Mouse (Mus musculus) forebrain, embryonic 16.5 days (tissue): ENCODE data around the gene R3hdm1. TPM values are rescaled to one million over a fixed set of nuclear protein-coding genes. Genes with fewer than 3 reads are reported as not detected.

ENCODE experiments used
- ATAC-seq: fragments of 200-750 bp; cut with Nextera tagmentation; 2 replicates; pipeline ENCODE4 v1.8.0; 2017; ENCODE audit warnings: mild to moderate bottlenecking, moderate library complexity
- H3K27ac ChIP-seq: fragments of 300-500 bp; sonication (generic); 2 replicates; pipeline ENCODE4 v1.5.1; 2014; ENCODE audit warnings: low read length, control low read depth
- H3K27me3 ChIP-seq: fragments of 300-500 bp; sonication (generic); replicated peaks from 2 replicates; pipeline ENCODE4 v1.6.1; 2014; ENCODE audit warnings: low read length; ENCODE audit not compliant: control insufficient read depth, insufficient read depth
- H3K36me3 ChIP-seq: fragments of 300-500 bp; sonication (generic); 2 replicates; pipeline ENCODE4 v1.6.1; 2014; ENCODE audit not compliant: control insufficient read depth, insufficient read depth
- H3K4me1 ChIP-seq: fragments of 300-500 bp; sonication (generic); replicated peaks from 2 replicates; pipeline ENCODE4 v1.6.1; 2014; ENCODE audit warnings: low read length; ENCODE audit not compliant: control insufficient read depth, insufficient read depth
- H3K4me2 ChIP-seq: fragments of 300-500 bp; sonication (generic); 2 replicates; pipeline ENCODE4 v1.6.1; 2014; ENCODE audit warnings: mild to moderate bottlenecking, low read length, control low read depth
- H3K4me3 ChIP-seq: fragments of 300-500 bp; sonication (generic); replicated peaks from 2 replicates; pipeline ENCODE4 v1.5.1; 2014; ENCODE audit warnings: mild to moderate bottlenecking, low read length, control low read depth
- H3K9ac ChIP-seq: fragments of 300-500 bp; sonication (generic); replicated peaks from 2 replicates; pipeline ENCODE4 v1.6.1; 2014; ENCODE audit warnings: low read depth, low read length, control low read depth
- H3K9me3 ChIP-seq: fragments of 300-500 bp; sonication (generic); 2 replicates; pipeline ENCODE4 v1.6.1; 2016; ENCODE audit warnings: low read length; ENCODE audit not compliant: control insufficient read depth
- WGBS: fragments of 180-500 bp; shearing (Covaris S2); extraction: QIAGEN DNeasy Blood & Tissue Kit; methylation state at CpG from one replicate; pipeline ENCODE4 v1.1.7; 2014; 5-methylcytosine and 5-hydroxymethylcytosine counted together
- polyA plus RNA-seq: library from polyadenylated mRNA; unstranded; fragments of >200 nt; fragmentation: Nextera tagmentation; extraction: Ambion mirVana; gene quantifications from 2 replicates; pipeline ENCODE4 v1.2.1, GENCODE M21; 2015

R3hdm1 gene
- polyA plus RNA-seq, 1 experiment from 2014 or later: 109 TPM

DNA sequence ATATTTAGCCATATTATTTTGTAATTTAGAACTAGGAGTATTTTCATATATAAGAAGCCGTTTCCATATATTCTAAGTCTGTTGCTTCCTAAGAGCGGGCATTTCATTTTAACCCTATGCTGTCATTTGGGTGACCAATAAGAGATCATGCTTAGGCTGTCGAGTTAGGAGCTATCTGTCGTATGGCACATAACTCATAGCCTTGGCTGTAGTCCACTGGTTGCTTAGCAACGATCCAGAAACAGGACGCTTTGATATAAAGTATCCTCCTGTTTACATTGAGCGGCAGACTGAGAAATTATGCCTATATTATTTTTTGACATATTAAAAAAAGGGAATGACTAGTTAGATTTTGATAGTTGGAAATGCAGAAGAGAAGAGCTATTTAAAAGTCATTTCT, 89.3 kb downstream of the R3hdm1 start:
- no peak for ATAC-seq
- Histone ChIP-seq H3K4me2 (no peak overlapping the region), H3K27ac (no peak overlapping the region), H3K9ac (no peak overlapping the region), H3K4me3 (no peak overlapping the region), H3K27me3 (no peaks in the 10 kb centered on the region), H3K4me1 (no peaks in the 10 kb centered on the region), H3K36me3 (peaks cover 16% of the 10 kb centered on the region), H3K9me3 (no peaks in the 10 kb centered on the region)
- 77% methylated on average over 7 of the region's 7 CpGs for WGBS

DNA sequence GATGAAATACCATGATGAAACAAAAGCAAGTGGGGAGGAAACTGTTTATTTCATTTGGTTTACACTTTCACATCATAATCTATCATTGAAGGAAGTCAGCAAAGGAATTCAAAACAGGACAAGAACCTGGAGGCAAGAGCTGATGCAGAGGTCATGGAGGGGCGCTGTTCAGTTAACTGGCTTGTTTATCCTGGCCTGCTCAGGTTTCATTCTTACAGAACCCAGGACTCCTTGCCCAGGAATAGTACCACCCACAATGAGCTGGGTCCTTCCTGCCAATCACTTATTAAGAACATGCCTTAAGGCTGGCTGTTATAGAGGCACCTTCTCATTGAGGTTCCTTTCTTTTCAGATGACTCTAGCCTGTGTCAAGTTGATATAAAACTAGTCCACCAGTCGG, 90.9 kb downstream of the R3hdm1 start:
- 89% methylated on average over 2 of the region's 2 CpGs for WGBS
- Histone ChIP-seq H3K9me3 (no peaks in the 10 kb centered on the region), H3K27me3 (no peaks in the 10 kb centered on the region), H3K9ac (no peak overlapping the region), H3K4me2 (no peak overlapping the region), H3K4me1 (no peaks in the 10 kb centered on the region), H3K4me3 (no peak overlapping the region), H3K36me3 (peaks cover 6% of the 10 kb centered on the region), H3K27ac (no peak overlapping the region)
- no peak for ATAC-seq

DNA sequence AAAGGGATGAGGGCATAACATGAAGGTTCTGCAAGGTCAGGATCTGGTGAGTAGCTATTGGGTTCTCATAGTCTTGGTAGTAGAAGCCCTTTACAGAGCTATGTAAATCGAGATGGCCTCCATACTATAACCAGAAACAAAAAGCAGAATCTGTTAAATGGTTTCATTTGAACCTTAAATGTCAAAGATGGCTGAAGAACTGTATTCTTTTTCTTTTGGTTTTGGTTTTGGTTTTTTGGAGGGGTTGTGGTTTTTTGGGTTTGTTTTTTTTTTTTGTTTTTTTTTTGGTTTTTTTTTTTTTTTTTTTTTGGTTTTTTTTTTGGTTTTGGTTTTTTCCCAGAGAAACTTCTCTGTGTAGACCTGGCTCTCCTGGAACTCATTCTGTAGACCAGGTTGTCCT, 94.3 kb downstream of the R3hdm1 start:
- no peak overlapping the region for H3K4me3 ChIP-seq
- H3K27ac ChIP-seq: no peak overlapping the region
- no peaks in the 10 kb centered on the region for H3K9me3 ChIP-seq
- H3K4me1 ChIP-seq: no peaks in the 10 kb centered on the region
- peaks cover 6% of the 10 kb centered on the region; the same call in 1 of the 2 replicates for H3K36me3 ChIP-seq
- H3K27me3 ChIP-seq: no peaks in the 10 kb centered on the region
- whole genome bisulfite sequencing: 96% methylated on average over 1 of the region's 1 CpGs
- no peak overlapping the region for H3K4me2 ChIP-seq
- H3K9ac ChIP-seq: no peak overlapping the region
- no peak for ATAC-seq

DNA sequence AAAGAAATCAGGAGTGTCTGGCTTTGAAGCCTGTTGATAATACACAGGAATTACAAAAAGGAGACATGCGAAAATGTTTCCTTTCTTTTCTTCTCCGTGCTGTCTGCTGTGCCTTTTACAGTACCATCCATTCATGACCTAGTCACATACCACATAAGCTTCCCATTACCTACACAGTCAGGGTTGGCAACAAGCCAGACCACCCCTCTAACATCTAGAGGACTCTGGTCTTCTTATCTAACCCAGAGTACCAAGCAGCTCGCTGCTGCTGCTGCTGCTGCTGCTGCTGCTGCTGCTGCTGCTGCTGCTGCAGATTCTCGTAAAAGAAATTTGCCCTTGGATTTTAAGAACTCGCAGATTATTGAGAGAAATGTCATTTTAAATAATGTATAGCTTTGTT, 110.2 kb downstream of the R3hdm1 start:
- no peak overlapping the region for H3K4me3 ChIP-seq
- WGBS: 76% methylated on average over 5 of the region's 5 CpGs
- H3K9ac ChIP-seq: no peak overlapping the region
- no peak for ATAC-seq
- no peaks in the 10 kb centered on the region for H3K4me1 ChIP-seq
- H3K4me2 ChIP-seq: no peak overlapping the region
- no peak overlapping the region for H3K27ac ChIP-seq
- H3K27me3 ChIP-seq: no peaks in the 10 kb centered on the region
- H3K36me3 ChIP-seq: peaks cover 25% of the 10 kb centered on the region
- H3K9me3 ChIP-seq: no peaks in the 10 kb centered on the region

DNA sequence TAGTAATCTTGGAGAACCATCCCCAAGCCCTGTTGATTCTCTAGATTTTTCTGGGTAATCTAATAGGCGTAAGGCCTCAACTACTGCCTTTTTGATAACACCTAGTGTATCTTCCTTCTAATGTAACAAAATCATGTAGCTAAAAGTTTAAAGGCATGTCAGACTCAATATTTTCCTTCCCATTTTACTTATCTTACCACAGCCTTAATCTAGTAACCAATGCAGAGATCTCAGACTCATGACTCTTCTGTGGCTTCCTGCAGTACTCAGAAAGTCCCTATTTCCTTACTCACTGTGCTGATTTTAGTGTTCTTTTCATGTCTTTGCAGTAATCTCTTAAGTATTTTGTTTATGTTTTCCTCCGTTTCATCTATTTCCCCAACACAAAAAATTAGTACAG, 118.8 kb downstream of the R3hdm1 start:
- Histone ChIP-seq H3K4me3 (no peak overlapping the region), H3K27ac (no peak overlapping the region), H3K27me3 (no peaks in the 10 kb centered on the region), H3K4me2 (no peak overlapping the region), H3K4me1 (no peaks in the 10 kb centered on the region), H3K9me3 (no peaks in the 10 kb centered on the region), H3K36me3 (peaks cover 17% of the 10 kb centered on the region), H3K9ac (no peak overlapping the region)
- no peak for ATAC-seq
- WGBS: 95% methylated on average over 2 of the region's 2 CpGs

DNA sequence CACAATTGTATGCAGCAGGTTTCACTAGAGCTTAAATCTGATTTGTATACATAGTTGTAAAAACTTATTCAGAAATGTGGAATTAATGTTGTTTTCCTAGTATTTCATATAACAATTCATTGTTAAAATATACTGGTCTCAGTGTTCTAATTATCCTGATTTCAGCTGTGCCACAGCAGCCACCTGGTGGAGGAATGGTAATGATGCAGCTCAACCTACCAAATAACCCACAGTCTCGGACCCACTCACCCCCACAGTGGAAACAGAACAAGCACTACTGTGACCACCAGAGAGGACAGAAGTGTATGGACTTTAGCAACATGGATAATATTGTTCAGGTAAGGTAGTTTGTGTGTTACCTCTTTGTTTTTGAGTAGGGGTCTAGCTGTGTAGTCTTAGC, 120.2 kb downstream of the R3hdm1 start:
- no peak overlapping the region for H3K27ac ChIP-seq
- H3K36me3 ChIP-seq: peaks cover 17% of the 10 kb centered on the region
- H3K4me3 ChIP-seq: no peak overlapping the region
- H3K9ac ChIP-seq: no peak overlapping the region
- no peaks in the 10 kb centered on the region for H3K9me3 ChIP-seq
- no peak for ATAC-seq
- H3K4me1 ChIP-seq: no peaks in the 10 kb centered on the region
- no peaks in the 10 kb centered on the region for H3K27me3 ChIP-seq
- no peak overlapping the region for H3K4me2 ChIP-seq
- 74% methylated on average over 1 of the region's 1 CpGs for WGBS

DNA sequence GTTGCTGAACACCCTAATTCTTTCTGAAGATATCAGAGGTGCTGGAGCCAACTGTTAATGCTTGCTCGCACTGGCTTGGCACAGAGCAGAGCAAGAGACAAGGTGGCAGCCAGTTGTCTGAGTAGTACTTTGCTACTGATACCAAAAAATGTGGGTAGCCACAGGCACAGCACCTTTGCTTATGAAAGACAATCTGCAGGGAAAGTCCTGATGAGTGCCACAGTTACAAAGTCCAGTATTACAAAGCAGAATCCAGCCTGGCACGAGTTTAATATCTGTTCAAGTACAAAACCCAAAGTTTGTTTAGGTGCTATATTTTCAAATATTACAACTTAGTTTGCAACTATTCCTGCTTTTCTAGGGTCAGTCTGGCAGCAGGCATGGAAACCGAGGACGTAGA, 132.1 kb downstream of the R3hdm1 start:
- Histone ChIP-seq H3K9me3 (no peaks in the 10 kb centered on the region), H3K36me3 (peaks cover 30% of the 10 kb centered on the region), H3K4me1 (no peaks in the 10 kb centered on the region), H3K27me3 (no peaks in the 10 kb centered on the region), H3K27ac (no peak overlapping the region), H3K4me2 (no peak overlapping the region), H3K9ac (no peak overlapping the region), H3K4me3 (no peak overlapping the region)
- no peak for ATAC-seq
- 96% methylated on average over 4 of the region's 4 CpGs for WGBS

DNA sequence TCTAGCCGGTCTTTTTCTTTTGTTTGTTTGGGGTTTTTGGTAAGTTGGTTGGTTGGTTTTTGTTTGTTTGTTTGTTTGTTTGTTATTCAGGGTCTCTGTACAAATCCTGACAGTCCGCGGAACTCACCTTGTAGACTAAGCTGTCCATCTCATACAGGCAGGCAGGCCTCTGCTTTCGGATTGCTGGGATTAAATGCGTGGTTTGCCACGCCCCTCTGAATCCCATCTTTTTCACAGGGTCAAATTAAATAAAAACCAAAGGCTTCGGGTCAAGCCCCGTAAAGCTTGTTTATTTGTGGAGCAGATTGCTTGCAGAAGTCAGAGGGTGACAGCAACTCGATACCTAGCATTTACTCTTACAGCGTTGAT, 140.5 kb downstream of the R3hdm1 start, which contains the start of gene Ubxn4:
Ubxn4 (plus strand) TSS at position 338 of the 369 bp plus-strand sequence.
- Histone ChIP-seq H3K9me3 (no peaks in the 10 kb centered on the region), H3K36me3 (no peaks in the 10 kb centered on the region), H3K27me3 (no peaks in the 10 kb centered on the region), H3K4me1 (peaks cover 13% of the 10 kb centered on the region), H3K27ac (peak within 1 kb of the TSS; percentile 86), H3K4me3 (peak within 1 kb of the TSS; percentile 78), H3K4me2 (peak within 1 kb of the TSS; percentile 71), H3K9ac (peak within 1 kb of the TSS; percentile 87)
- ATAC-seq: peak; percentile 41
- 8% methylated on average over 10 of the region's 10 CpGs for WGBS

DNA sequence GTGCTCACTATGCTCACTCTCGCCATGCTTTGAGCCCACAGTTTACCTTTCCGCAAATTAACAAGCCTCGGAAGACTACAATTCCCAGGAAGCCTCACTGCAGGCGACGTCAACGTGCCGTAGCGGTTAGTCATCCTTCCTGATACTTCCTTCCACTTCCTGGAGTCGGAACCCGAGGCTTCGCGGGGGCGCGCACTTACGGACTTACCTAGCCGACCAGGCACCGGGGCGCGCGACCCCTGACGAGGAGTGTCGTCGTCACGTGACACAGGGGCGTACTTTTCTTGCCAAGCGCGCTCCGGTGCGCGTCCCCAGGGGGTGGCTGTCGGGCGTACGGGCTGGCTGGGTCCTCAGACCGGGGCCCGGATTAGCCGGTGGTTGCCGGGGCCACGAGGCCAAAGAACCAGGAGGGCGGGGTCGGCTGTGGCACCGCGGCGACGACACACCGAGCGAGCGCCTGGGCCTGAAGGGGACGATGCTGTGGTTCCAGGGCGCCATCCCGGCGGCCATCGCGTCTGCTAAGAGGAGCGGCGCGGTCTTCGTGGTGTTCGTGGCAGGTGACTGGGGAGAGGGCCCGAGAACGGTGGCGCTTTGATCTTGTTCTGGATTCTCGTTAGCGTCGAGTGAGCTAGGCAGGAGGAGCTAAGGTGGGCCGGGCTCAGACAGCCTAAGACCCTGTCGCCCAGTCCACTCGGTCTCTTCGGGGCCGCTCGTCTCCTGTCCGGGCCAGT, 141.1 kb downstream of the R3hdm1 start:
- peak overlapping the region; percentile 71 for H3K4me2 ChIP-seq
- H3K9me3 ChIP-seq: no peaks in the 10 kb centered on the region
- ATAC-seq: peak; percentile 96
- peak overlapping the region; percentile 87 for H3K9ac ChIP-seq
- peak overlapping the region; percentile 86 for H3K27ac ChIP-seq
- peak overlapping the region; percentile 78 for H3K4me3 ChIP-seq
- no peaks in the 10 kb centered on the region for H3K27me3 ChIP-seq
- under 1% methylated on average over 71 of the region's 71 CpGs for WGBS
- H3K36me3 ChIP-seq: no peaks in the 10 kb centered on the region
- H3K4me1 ChIP-seq: peaks cover 13% of the 10 kb centered on the region
